Mouse (Mus musculus) retina, embryonic 14.5 days (tissue): ENCODE measurements at regions not wholly inside any gene's neighbourhood (a gene's known extent, or its start where the extent isn't known, plus 50 kb on each side); places are given as distances from the start of the nearest gene placed in this dataset.
"Not testable (repeated sequence)": the region's sequence is repeated elsewhere in the genome, so short reads cannot be mapped to it uniquely, and the experiment has no call there.

Source experiments
- DNase-seq: peaks from one replicate; pipeline ENCODE4 v3.0.0-alpha.2; 2015; ENCODE audit warnings: low spot score

- no peak for DNase-seq
Observed at GRCm38 (mm10) chr11:22573166-22573565, 61.3 kb downstream of the Tmem17 start.

- no peak for DNase-seq
Observed at GRCm38 (mm10) chr11:22573802-22574201, 61.9 kb downstream of the Tmem17 start.

- DNase-seq: no peak
Observed at GRCm38 (mm10) chr11:22574506-22574905, 62.6 kb downstream of the Tmem17 start.

GRCm38 (mm10) chr11:22584100-22584487, 72.2 kb downstream of the Tmem17 start:
- no peak for DNase-seq

GRCm38 (mm10) chr11:22584488-22585158, 72.7 kb downstream of the Tmem17 start:
- DNase-seq: peak; percentile 63

GRCm38 (mm10) chr11:22587691-22588241, 75.9 kb downstream of the Tmem17 start:
- peak; percentile 18 for DNase-seq

GRCm38 (mm10) chr11:22588546-22588945, 76.7 kb downstream of the Tmem17 start:
- peak; percentile 21 for DNase-seq

- DNase-seq: no peak
Observed at GRCm38 (mm10) chr11:22589901-22590300, 78.0 kb downstream of the Tmem17 start.

GRCm38 (mm10) chr11:22591050-22591449, 79.2 kb downstream of the Tmem17 start:
- not testable (repeated sequence) for DNase-seq

- DNase-seq: no peak
Observed at GRCm38 (mm10) chr11:22592706-22593105, 80.8 kb downstream of the Tmem17 start.

GRCm38 (mm10) chr11:22596076-22596804, 84.4 kb downstream of the Tmem17 start:
- no peak for DNase-seq

GRCm38 (mm10) chr11:22596805-22597149, 84.9 kb downstream of the Tmem17 start:
- DNase-seq: no peak

GRCm38 (mm10) chr11:22600370-22600769, 88.5 kb downstream of the Tmem17 start:
- DNase-seq: no peak

- no peak for DNase-seq
Observed at GRCm38 (mm10) chr11:22601977-22602376, 90.1 kb downstream of the Tmem17 start.

GRCm38 (mm10) chr11:22602610-22603009, 90.7 kb downstream of the Tmem17 start:
- DNase-seq: no peak

- no peak for DNase-seq
Observed at GRCm38 (mm10) chr11:22603397-22603796, 91.5 kb downstream of the Tmem17 start.

- DNase-seq: no peak
Observed at GRCm38 (mm10) chr11:22606380-22606779, 94.5 kb downstream of the Tmem17 start.

- no peak for DNase-seq
Observed at GRCm38 (mm10) chr11:22607645-22608044, 95.8 kb downstream of the Tmem17 start.

- no peak for DNase-seq
Observed at GRCm38 (mm10) chr11:22608945-22609344, 97.1 kb downstream of the Tmem17 start.

- no peak for DNase-seq
Observed at GRCm38 (mm10) chr11:22610433-22611101, 98.7 kb downstream of the Tmem17 start.

- no peak for DNase-seq
Observed at GRCm38 (mm10) chr11:22611102-22611869, 99.4 kb downstream of the Tmem17 start.

- no peak for DNase-seq
Observed at GRCm38 (mm10) chr11:22613500-22613899, 101.6 kb downstream of the Tmem17 start.
